Mouse (Mus musculus): ENCODE measurements around the gene Stk11. TPM values are rescaled to one million over a fixed set of nuclear protein-coding genes. Genes with fewer than 3 reads are reported as not detected.

The Stk11 gene
- polyA plus RNA-seq, 1 experiment from 2014 or later, result 18.5 TPM

DNA sequence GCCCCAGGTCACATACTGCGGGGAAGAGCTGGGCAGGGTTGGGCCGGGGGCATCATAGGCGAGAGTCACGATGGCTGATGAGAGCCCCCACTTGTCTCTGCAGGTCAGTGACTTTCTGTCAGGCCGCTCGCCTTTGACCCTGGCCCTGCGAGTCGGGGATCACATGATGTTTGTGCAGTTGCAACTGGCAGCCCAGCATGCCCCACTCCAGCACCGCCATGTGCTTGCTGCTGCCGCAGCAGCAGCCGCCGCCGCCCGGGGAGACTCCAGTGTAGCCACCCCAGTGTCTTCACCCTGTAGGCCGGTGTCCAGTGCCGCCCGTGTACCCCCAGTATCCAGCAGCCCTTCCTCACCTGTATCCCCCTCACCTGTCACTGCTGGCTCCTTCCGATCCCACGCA is 38.1 kb downstream of the Stk11 start:
- Histone ChIP-seq H3K27me3 (no peaks in the 10 kb centered on the region), H3K36me3 (peaks cover 71% of the 10 kb centered on the region), H3K4me3 (peak overlapping the region; percentile 97; the same call in 1 of the 2 replicates), H3K4me1 (peaks cover 68% of the 10 kb centered on the region), H3K9me3 (no peaks in the 10 kb centered on the region), H3K9ac (peak overlapping the region; percentile 96; the same call in 1 of the 2 replicates), H3K4me2 (peak overlapping the region; percentile 98), H3K27ac (peak overlapping the region; percentile 100)
- WGBS, result 82% methylated on average over 19 of the region's 19 CpGs
- ATAC-seq (ENCODE audit: insufficient number of reproducible peaks, insufficient read depth, low FRiP score, low TSS enrichment, low read depth), result no peak

DNA sequence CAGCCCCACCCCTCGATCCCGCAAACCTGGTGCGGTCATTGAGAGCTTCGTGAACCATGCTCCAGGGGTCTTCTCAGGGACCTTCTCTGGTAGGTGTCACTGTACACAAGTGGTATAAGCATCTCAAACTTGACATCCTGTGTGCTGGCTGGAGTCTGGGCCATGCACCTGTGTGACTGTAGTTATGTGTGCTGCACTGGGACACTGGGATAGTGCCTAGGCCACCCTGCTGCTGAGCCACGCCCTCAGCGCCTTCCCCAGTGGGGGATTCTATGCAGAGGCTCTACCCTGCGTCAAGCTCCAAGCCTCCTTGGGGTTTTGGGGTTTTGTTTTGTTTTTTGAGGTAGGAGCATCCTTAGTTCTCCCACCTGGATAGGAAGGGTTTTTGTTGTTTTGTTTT is 38.8 kb downstream of the Stk11 start:
- Histone ChIP-seq H3K27ac (peak overlapping the region; percentile 40; the same call in 1 of the 2 replicates), H3K4me2 (no peak overlapping the region), H3K36me3 (peaks cover 71% of the 10 kb centered on the region), H3K4me3 (0 out of 2 replicates have a peak overlapping the region, but pooled peaks have one; percentile 0), H3K9me3 (no peaks in the 10 kb centered on the region), H3K4me1 (peaks cover 75% of the 10 kb centered on the region), H3K27me3 (no peaks in the 10 kb centered on the region), H3K9ac (peak overlapping the region; percentile 96; the same call in 1 of the 2 replicates)
- no peak for ATAC-seq (ENCODE audit: insufficient number of reproducible peaks, insufficient read depth, low FRiP score, low TSS enrichment, low read depth)
- 81% methylated on average over 7 of the region's 7 CpGs for WGBS

DNA sequence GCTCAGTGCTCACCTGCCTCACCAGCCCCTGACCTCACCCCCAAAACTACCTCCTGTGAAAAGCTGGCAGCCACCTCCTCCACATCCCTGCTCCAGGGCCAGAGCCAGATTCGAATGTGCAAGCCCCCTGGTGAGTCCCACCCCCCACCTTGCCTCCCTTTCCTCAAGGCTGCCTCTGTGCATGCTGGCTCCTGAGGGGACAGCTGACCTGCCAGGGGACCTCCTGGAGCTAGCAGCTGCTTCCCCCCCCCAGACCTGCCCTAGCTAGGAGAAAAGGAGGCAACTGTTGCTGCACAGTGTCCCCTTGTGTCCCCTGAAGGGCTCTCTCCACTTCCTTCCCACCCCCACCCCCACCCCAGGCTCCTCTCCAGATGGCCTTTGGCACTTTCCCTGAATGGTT is 39.7 kb downstream of the Stk11 start:
- ATAC-seq (ENCODE audit: insufficient number of reproducible peaks, insufficient read depth, low FRiP score, low TSS enrichment, low read depth), result no peak
- Histone ChIP-seq H3K4me2 (0 out of 2 replicates have a peak overlapping the region, but pooled peaks have one; percentile 9), H3K27me3 (no peaks in the 10 kb centered on the region), H3K9ac (peak overlapping the region; percentile 32), H3K4me1 (peaks cover 80% of the 10 kb centered on the region), H3K9me3 (no peaks in the 10 kb centered on the region), H3K27ac (peak overlapping the region; percentile 40; the same call in 1 of the 2 replicates), H3K36me3 (peaks cover 67% of the 10 kb centered on the region), H3K4me3 (no peak overlapping the region)
- 27% methylated on average over 1 of the region's 1 CpGs for WGBS

DNA sequence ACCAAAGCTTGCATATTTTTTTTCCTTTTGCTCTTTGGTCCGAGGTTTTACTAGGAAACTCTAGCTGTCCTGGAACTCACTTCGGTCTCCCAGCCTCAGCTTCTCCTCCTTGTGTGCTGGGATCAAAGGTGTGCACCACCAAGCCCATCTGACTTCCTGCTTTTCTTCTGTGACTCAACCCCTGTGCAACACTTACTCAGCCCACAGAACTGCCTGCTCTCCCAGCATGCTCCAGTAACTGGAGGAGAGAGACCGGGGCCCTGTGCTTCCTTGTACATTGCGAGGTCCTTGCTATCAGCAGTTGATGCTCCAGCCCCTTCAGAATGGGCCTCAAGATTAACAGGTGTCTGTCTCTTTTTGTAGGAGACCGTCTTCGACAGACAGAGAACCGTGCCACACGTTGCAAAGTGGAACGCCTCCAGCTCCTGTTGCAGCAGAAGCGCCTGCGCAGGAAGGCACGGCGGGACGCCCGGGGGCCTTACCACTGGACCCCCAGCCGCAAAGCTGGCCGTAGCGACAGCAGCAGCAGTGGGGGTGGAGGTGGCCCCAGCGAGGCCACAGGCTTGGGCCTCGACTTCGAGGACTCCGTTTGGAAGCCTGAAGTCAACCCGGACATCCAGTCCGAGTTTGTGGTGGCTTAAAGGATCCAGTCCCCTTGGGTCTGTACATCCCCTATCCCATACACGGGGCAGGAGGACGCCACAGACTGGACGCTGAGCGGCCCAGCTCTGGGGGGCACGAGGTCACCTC is 40.6 kb downstream of the Stk11 start:
- Histone ChIP-seq H3K4me1 (peaks cover 89% of the 10 kb centered on the region), H3K36me3 (peaks cover 65% of the 10 kb centered on the region), H3K27ac (peak overlapping the region; percentile 35), H3K27me3 (no peaks in the 10 kb centered on the region), H3K4me2 (no peak overlapping the region), H3K9ac (peak overlapping the region; percentile 37; the same call in 1 of the 2 replicates), H3K4me3 (no peak overlapping the region), H3K9me3 (no peaks in the 10 kb centered on the region)
- ATAC-seq (ENCODE audit: insufficient number of reproducible peaks, insufficient read depth, low FRiP score, low TSS enrichment, low read depth), result no peak
- 79% methylated on average over 29 of the region's 29 CpGs for WGBS

DNA sequence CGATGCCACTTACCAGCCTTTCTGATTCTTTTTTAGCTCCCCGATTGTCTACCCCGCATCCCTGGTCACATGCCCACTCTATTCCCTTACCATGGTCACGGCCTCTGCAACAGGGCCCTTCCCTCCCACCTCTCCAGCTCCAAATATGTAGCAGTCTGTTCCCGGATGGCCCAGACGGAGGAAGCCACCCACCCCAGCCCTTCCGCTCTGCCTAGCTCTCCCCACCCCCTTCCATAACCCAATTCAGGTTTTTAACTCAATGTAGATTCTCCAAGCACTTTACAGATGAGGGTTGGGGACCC is 41.1 kb downstream of the Stk11 start:
- Histone ChIP-seq H3K27ac (peak overlapping the region; percentile 35), H3K4me2 (peak overlapping the region; percentile 16; the same call in 1 of the 2 replicates), H3K9me3 (no peaks in the 10 kb centered on the region), H3K4me3 (no peak overlapping the region), H3K4me1 (peaks cover 93% of the 10 kb centered on the region), H3K27me3 (no peaks in the 10 kb centered on the region), H3K9ac (0 out of 2 replicates have a peak overlapping the region, but pooled peaks have one; percentile 51), H3K36me3 (peaks cover 60% of the 10 kb centered on the region)
- WGBS, result 53% methylated on average over 7 of the region's 7 CpGs
- no peak for ATAC-seq (ENCODE audit: insufficient number of reproducible peaks, insufficient read depth, low FRiP score, low TSS enrichment, low read depth)

DNA sequence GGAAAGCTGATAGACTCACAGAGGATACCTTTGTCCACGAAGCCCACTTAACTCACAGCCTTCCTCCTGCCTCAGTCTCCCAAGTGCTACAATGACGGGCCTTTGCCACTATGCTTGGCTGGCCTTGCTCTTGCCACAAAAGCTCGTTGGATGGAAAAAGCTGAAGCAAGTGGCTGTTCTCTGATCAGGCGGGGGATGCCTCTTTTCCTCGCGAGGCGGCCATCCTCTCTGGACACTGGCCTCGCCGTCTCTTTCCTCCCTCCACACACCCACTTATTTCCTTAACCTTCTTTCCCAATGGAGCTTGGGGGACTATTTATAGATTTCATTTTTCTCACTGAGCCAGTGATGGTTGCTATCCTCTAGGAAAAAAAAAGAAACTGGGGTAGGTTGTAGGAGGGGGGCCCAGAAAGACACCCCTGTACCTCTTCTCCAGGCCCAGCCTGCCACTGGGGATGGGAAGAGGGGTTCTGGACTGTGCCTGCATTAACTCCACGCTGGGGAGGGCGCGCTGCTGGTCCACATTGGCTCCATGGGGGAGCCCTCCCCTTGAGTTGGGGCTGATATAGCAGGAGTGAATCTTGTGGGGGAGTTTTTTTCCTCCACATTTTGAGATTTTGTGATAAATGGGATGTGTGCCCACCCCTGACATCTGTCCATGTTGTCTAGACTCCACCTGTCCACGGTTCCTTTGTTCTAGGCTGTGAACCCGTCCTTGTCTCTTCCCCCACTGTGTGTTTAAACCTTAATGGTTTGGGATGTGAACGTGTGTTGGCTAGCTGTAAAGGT is 41.7 kb downstream of the Stk11 start:
- Histone ChIP-seq H3K4me2 (peak overlapping the region; percentile 16; the same call in 1 of the 2 replicates), H3K27me3 (no peaks in the 10 kb centered on the region), H3K9me3 (no peaks in the 10 kb centered on the region), H3K27ac (peak overlapping the region; percentile 35), H3K9ac (peak overlapping the region; percentile 51; the same call in 1 of the 2 replicates), H3K4me3 (no peak overlapping the region), H3K36me3 (peaks cover 53% of the 10 kb centered on the region), H3K4me1 (peaks cover 93% of the 10 kb centered on the region)
- 59% methylated on average over 15 of the region's 15 CpGs for WGBS
- no peak for ATAC-seq (ENCODE audit: insufficient number of reproducible peaks, insufficient read depth, low FRiP score, low TSS enrichment, low read depth)

DNA sequence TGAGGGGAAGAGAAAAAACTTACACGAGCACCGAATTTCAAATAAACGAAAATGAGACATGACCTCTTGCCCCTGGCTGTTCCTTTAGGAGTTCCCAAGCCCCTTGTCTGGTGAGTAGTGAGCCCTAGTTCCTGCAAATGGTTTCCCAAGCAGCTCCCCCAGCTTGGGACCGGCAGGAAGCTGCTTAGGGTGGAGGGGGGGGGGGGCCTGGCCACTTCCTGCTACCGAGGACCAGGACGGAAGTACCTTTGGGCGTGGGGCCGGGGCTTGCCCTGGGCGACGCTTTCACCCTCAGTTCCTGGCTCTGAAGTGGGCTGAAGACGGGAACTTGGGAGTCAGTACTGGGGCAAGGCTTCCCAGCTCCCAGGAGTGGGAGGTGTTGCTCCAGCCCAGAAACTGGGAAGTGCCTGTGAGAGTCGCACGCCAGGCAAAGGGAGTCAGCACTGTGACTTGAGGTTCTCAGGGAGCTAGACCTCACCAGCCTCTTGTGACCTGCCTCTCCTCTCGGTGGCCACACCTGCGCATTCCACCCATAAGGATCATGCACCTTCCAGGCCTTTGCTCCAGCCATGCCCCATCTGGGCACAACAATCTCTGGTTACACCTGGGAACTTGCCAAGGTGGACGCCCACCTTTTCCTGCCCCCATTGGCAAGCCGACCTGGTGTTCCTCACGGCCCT is 42.8 kb downstream of the Stk11 start:
- peaks cover 91% of the 10 kb centered on the region for H3K4me1 ChIP-seq
- peak overlapping the region; percentile 76 for H3K4me2 ChIP-seq
- H3K9ac ChIP-seq, result peak overlapping the region; percentile 22; the same call in 1 of the 2 replicates
- no peaks in the 10 kb centered on the region for H3K27me3 ChIP-seq
- H3K4me3 ChIP-seq, result peak overlapping the region; percentile 47; the same call in 1 of the 2 replicates
- no peak for ATAC-seq (ENCODE audit: insufficient number of reproducible peaks, insufficient read depth, low FRiP score, low TSS enrichment, low read depth)
- WGBS, result 12% methylated on average over 18 of the region's 18 CpGs
- no peaks in the 10 kb centered on the region for H3K9me3 ChIP-seq
- peaks cover 42% of the 10 kb centered on the region for H3K36me3 ChIP-seq
- peak overlapping the region; percentile 95 for H3K27ac ChIP-seq

DNA sequence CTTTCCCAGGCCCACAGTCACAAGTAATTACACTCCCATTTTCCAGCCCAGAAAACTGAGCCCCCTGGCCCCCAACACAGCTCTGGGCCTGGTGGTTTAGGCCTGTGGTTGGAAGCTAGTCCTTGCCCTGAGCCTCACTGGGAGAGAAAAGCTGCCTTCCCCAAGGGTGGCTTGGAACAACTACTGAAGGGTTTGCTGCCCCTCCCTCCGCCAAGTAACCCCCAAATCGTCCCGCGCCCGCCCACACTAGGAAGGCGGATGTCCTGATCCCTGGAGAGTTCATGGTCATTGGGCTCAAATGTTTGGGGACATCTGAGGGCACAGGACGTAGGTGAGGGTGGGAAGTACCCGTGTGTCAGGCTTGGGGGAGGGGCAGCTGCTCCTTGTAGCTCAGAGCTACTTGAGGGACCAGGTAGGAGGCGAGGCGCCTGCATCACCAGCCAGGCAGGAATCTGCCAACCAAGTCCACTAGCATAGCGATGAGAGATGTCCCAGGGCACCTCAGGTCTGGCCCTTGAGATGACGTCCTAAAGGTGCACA is 43.5 kb downstream of the Stk11 start:
- Histone ChIP-seq H3K9me3 (no peaks in the 10 kb centered on the region), H3K27ac (peak overlapping the region; percentile 95), H3K4me2 (peak overlapping the region; percentile 76), H3K4me1 (peaks cover 90% of the 10 kb centered on the region), H3K9ac (peak overlapping the region; percentile 58; the same call in 1 of the 2 replicates), H3K27me3 (no peaks in the 10 kb centered on the region), H3K4me3 (peak overlapping the region; percentile 47), H3K36me3 (peaks cover 36% of the 10 kb centered on the region)
- 7% methylated on average over 12 of the region's 12 CpGs for WGBS
- ATAC-seq (ENCODE audit: insufficient number of reproducible peaks, insufficient read depth, low FRiP score, low TSS enrichment, low read depth), result no peak; the same call in 1 of the 2 replicates

DNA sequence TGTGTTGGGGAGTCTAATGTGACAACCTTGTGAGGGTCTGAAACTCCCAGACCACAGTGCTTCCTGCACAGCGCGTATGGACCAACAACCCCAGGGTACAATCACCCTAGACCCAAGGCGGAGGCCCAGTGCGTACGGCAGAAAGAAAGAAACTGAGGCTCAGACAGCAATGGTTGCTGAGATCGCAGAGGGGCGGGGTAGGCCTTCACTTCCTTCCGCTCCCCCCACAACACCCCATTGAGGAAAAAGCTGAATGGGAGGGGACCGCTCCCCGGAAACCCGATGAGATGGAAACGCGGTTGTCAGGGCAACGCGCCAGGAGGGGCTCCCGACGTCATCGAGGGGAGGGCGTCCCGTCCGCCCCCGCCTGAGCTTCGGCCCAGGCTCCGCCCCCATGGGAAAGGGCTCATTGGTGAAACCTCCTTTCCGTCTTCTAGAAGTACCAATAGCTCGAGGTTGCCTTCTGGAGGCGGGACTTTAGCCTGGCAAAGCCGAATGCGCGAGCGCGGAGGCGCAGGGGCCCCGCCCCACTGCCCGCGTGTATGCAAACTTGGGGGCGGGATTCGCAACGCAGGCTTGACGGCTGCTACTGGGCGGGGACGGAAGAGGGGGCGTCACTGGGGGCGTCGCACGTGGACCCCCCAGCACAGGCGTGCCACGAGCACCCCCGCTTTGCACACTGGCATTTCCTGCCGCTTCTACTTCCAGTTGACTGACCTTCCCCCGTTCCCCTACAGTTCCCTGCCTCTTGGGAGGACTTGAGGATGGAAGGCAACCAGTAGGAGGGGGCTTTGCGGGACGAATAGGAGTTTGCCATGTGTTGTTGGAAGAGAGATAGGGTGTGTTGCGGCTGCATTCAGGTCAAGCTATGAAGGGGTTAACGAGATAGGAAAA is 44.2 kb downstream of the Stk11 start:
- H3K4me2 ChIP-seq, result peak overlapping the region; percentile 76
- H3K27me3 ChIP-seq, result no peaks in the 10 kb centered on the region
- H3K9me3 ChIP-seq, result no peaks in the 10 kb centered on the region
- H3K9ac ChIP-seq, result peak overlapping the region; percentile 59
- peaks cover 29% of the 10 kb centered on the region for H3K36me3 ChIP-seq
- peak; percentile 72 for ATAC-seq (ENCODE audit: insufficient number of reproducible peaks, insufficient read depth, low FRiP score, low TSS enrichment, low read depth)
- H3K4me1 ChIP-seq, result peaks cover 90% of the 10 kb centered on the region
- under 1% methylated on average over 55 of the region's 55 CpGs for whole genome bisulfite sequencing
- peak overlapping the region; percentile 95 for H3K27ac ChIP-seq
- H3K4me3 ChIP-seq, result peak overlapping the region; percentile 47

Measured in embryonic facial prominence, embryonic 13.5 days (tissue).